Mouse (Mus musculus): Measurements from ENCODE around the gene Sez6l2.

The Sez6l2 gene

GRCm38 (mm10) chr7:127008239-127009019 is 58.1 kb downstream of the Sez6l2 start:
- DNase-seq (ENCODE audit: low read depth, low spot score): no peak

- DNase-seq (ENCODE audit: low read depth, low spot score): no peak
Observed at GRCm38 (mm10) chr7:127009307-127010085, 59.1 kb downstream of the Sez6l2 start.

GRCm38 (mm10) chr7:127011051-127011450 is 60.7 kb downstream of the Sez6l2 start:
- no peak for DNase-seq (ENCODE audit: low read depth, low spot score)

- no peak for DNase-seq (ENCODE audit: low read depth, low spot score)
Observed at GRCm38 (mm10) chr7:127011717-127012116, 61.4 kb downstream of the Sez6l2 start.

- no peak for DNase-seq (ENCODE audit: low read depth, low spot score)
Observed at GRCm38 (mm10) chr7:127012374-127012773, 62.0 kb downstream of the Sez6l2 start.

- DNase-seq (ENCODE audit: low read depth, low spot score): no peak
Observed at GRCm38 (mm10) chr7:127012845-127013244, 62.5 kb downstream of the Sez6l2 start.

GRCm38 (mm10) chr7:127013385-127013784 is 63.0 kb downstream of the Sez6l2 start:
- no peak for DNase-seq (ENCODE audit: low read depth, low spot score)

- DNase-seq (ENCODE audit: low read depth, low spot score): no peak
Observed at GRCm38 (mm10) chr7:127014320-127014719, 64.0 kb downstream of the Sez6l2 start, which contains the start of gene Mvp. TSS of gene Mvp (minus strand) at chr7:127014621.

- DNase-seq (ENCODE audit: low read depth, low spot score): no peak
Observed at GRCm38 (mm10) chr7:127014993-127015392, 64.6 kb downstream of the Sez6l2 start.

GRCm38 (mm10) chr7:127016081-127016480 is 65.7 kb downstream of the Sez6l2 start:
- DNase-seq (ENCODE audit: low read depth, low spot score): no peak

- DNase-seq (ENCODE audit: low read depth, low spot score): no peak
Observed at GRCm38 (mm10) chr7:127016481-127016485, 65.9 kb downstream of the Sez6l2 start, which contains the start of gene Pagr1b. TSS of gene Pagr1b (minus strand) at chr7:127016484.

GRCm38 (mm10) chr7:127016486-127016938 is 66.1 kb downstream of the Sez6l2 start:
- DNase-seq (ENCODE audit: low read depth, low spot score): no peak

- DNase-seq (ENCODE audit: low read depth, low spot score): peak; percentile 98
Observed at GRCm38 (mm10) chr7:127016971-127017949, 66.9 kb downstream of the Sez6l2 start, which contains the start of gene Pagr1a. TSS of gene Pagr1a (minus strand) at chr7:127017352.

GRCm38 (mm10) chr7:127017950-127018345 is 67.6 kb downstream of the Sez6l2 start:
- DNase-seq (ENCODE audit: low read depth, low spot score): no peak

GRCm38 (mm10) chr7:127018416-127019305 is 68.3 kb downstream of the Sez6l2 start:
- DNase-seq (ENCODE audit: low read depth, low spot score): no peak

- no peak for DNase-seq (ENCODE audit: low read depth, low spot score)
Observed at GRCm38 (mm10) chr7:127019306-127019960, 69.1 kb downstream of the Sez6l2 start.

- DNase-seq (ENCODE audit: low read depth, low spot score): no peak
Observed at GRCm38 (mm10) chr7:127020031-127020430, 69.7 kb downstream of the Sez6l2 start.
